Mouse (Mus musculus) hindbrain, embryonic 11.5 days (tissue): ENCODE results near the gene Apoe. TPM values are rescaled to one million over a fixed set of nuclear protein-coding genes. Genes with fewer than 3 reads are reported as not detected.
A peak's percentile ranks its signal among the peaks of the same experiment; 100 is the strongest.

ENCODE experiments used
- ATAC-seq: fragments of 200-750 bp; cut with Nextera tagmentation; 2 replicates; pipeline ENCODE4 v1.8.0; 2017; ENCODE audit warnings: mild to moderate bottlenecking, moderate TSS enrichment, moderate library complexity; ENCODE audit not compliant: low FRiP score
- DNase-seq: peaks from one replicate; pipeline ENCODE4 v3.0.0-alpha.2; 2015; ENCODE audit warnings: low spot score
- H3K27ac ChIP-seq: fragments of 300-500 bp; sonication (generic); 2 replicates; pipeline ENCODE4 v1.5.1; 2014; ENCODE audit warnings: mild to moderate bottlenecking, low read depth, low read length
- H3K27me3 ChIP-seq: fragments of 300-500 bp; sonication (generic); 2 replicates; pipeline ENCODE4 v1.6.1; 2014; ENCODE audit warnings: mild to moderate bottlenecking, low read length, moderate library complexity, mixed read lengths; ENCODE audit not compliant: control insufficient read depth, insufficient read depth
- H3K36me3 ChIP-seq: fragments of 300-500 bp; sonication (generic); 2 replicates; pipeline ENCODE4 v1.6.1; 2014; ENCODE audit warnings: mild to moderate bottlenecking, low read length, moderate library complexity, mixed read lengths; ENCODE audit not compliant: control insufficient read depth, insufficient read depth
- H3K4me1 ChIP-seq: fragments of 300-500 bp; sonication (generic); replicated peaks from 2 replicates; pipeline ENCODE4 v1.6.1; 2014; ENCODE audit warnings: low read length, mixed read lengths; ENCODE audit not compliant: control insufficient read depth, insufficient read depth
- H3K4me2 ChIP-seq: fragments of 300-500 bp; sonication (generic); replicated peaks from 2 replicates; pipeline ENCODE4 v1.6.1; 2014; ENCODE audit warnings: mild to moderate bottlenecking, low read depth, low read length
- H3K4me3 ChIP-seq: fragments of 300-500 bp; sonication (generic); 2 replicates; pipeline ENCODE4 v1.5.1; 2014; ENCODE audit warnings: low read depth, low read length
- H3K9ac ChIP-seq: fragments of 300-500 bp; sonication (generic); 2 replicates; pipeline ENCODE4 v1.6.1; 2014; ENCODE audit warnings: low read depth, low read length
- H3K9me3 ChIP-seq: fragments of 300-500 bp; sonication (generic); 2 replicates; pipeline ENCODE4 v1.6.1; 2016; ENCODE audit warnings: low read length; ENCODE audit not compliant: control insufficient read depth
- WGBS: fragments of 180-500 bp; shearing (Covaris S2); extraction: QIAGEN DNeasy Blood & Tissue Kit; methylation state at CpG from one replicate; pipeline ENCODE4 v1.1.7; 2014; 5-methylcytosine and 5-hydroxymethylcytosine counted together
- polyA plus RNA-seq: library from polyadenylated mRNA; unstranded; fragments of >200 nt; fragmentation: Nextera tagmentation; extraction: Ambion mirVana; gene quantifications from 2 replicates; pipeline ENCODE4 v1.2.1, GENCODE M21; 2014

The Apoe gene
- polyA plus RNA-seq, 1 experiment from 2014 or later = 221 TPM

- Histone ChIP-seq H3K27ac (no peak overlapping the region), H3K4me2 (peak overlapping the region; percentile 43; the same call in 1 of the 2 replicates), H3K9ac (no peak overlapping the region), H3K36me3 (peaks cover 8% of the 10 kb centered on the region; the same call in 1 of the 2 replicates), H3K9me3 (no peaks in the 10 kb centered on the region), H3K4me3 (no peak overlapping the region), H3K4me1 (peaks cover 3% of the 10 kb centered on the region; the same call in 1 of the 2 replicates), H3K27me3 (no peaks in the 10 kb centered on the region)
- DNase-seq = no peak
- no peak for ATAC-seq
- WGBS = 76% methylated on average over 4 of the region's 4 CpGs
Observed at GRCm38 (mm10) chr7:19699827-19700148, 800 bp upstream of the Apoe start.

DNA sequence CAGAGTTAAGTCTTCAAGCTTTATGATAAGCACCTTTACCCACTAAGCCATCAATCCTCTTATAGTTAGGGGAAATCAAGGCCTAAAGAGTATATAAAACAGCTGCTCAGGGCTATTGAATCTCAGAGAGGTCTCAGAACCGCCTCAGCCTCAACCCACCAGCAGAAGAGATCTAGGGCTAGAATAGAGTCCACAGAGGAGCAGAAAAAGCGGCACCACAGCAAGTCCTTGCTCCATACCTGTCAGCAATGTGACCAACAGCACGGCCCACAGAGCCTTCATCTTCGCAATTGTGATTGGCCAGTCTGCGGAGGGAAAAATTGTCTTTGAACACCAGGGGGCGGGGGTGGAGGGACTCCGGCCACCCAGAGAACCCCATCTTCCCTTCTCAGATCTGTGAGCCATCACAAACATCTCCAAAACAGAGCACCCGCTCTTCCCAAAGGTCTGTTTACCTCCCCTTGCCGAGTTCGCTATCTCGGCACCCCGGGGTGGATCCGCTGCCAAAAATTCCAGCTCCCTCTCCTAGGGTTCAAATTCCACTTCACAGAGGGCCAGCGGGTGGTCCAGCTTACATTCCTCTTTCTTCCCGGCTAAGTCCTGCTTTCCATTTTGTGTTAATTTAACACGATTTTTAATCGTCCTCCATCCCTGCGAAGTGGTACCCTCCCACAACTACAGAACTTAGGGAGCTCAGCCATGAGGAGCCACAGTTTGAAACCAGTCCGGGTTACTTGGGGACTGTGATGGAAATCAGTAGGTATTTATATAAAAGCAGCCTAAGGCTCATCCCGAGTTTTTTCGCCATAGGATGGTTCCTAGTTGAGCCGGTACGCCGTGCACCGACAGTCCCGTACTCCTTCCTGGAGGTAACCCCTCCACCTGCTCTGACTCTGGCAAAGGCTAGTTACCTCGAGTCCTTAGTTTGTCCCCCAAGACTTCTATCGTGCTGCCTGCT, 760 bp downstream of the Apoe start:
- DNase-seq = peak; percentile 65
- Histone ChIP-seq H3K9me3 (no peaks in the 10 kb centered on the region), H3K27me3 (no peaks in the 10 kb centered on the region), H3K9ac (peak overlapping the region; percentile 59), H3K4me3 (peak overlapping the region; percentile 29), H3K36me3 (peaks cover 8% of the 10 kb centered on the region; the same call in 1 of the 2 replicates), H3K4me2 (peak overlapping the region; percentile 43), H3K27ac (no peak overlapping the region), H3K4me1 (peaks cover 3% of the 10 kb centered on the region; the same call in 1 of the 2 replicates)
- 3% methylated on average over 28 of the region's 28 CpGs for WGBS
- ATAC-seq = no peak

DNA sequence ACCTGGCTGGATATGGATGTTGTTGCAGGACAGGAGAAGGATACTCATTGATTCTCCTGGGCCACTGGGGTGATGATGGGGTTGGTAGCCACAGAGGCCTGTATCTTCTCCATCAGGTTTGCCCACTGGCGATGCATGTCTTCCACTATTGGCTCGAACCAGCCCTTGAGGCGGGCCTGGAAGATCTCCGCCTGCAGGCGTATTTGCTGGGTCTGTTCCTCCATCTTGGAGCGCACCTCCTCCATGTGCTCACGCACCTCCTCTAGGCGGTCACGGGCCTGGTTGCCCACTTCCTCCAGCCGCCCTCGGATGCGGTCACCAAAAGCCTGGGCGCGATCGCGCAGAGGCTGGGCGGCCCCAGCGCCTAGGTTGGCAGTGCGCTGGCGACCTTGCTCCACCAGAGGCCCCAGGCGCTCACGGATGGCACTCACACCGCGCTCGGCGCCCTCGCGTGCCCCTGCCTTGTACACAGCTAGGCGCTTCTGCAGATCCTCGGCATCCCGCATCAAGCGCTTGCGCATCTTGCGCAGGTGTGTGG, 2.6 kb downstream of the Apoe start:
- ATAC-seq = no peak
- Histone ChIP-seq H3K27me3 (no peaks in the 10 kb centered on the region), H3K4me1 (peaks cover 3% of the 10 kb centered on the region; the same call in 1 of the 2 replicates), H3K4me3 (no peak overlapping the region), H3K4me2 (no peak overlapping the region), H3K36me3 (peaks cover 6% of the 10 kb centered on the region; the same call in 1 of the 2 replicates), H3K9me3 (no peaks in the 10 kb centered on the region), H3K27ac (no peak overlapping the region), H3K9ac (no peak overlapping the region)
- WGBS = 93% methylated on average over 34 of the region's 34 CpGs
- DNase-seq = no peak

GRCm38 (mm10) chr7:19695881-19696280, 3.1 kb downstream of the Apoe start:
- H3K9me3 ChIP-seq = no peaks in the 10 kb centered on the region
- no peak overlapping the region for H3K4me3 ChIP-seq
- no peak for ATAC-seq
- H3K36me3 ChIP-seq = peaks cover 6% of the 10 kb centered on the region; the same call in 1 of the 2 replicates
- no peak overlapping the region for H3K9ac ChIP-seq
- no peak overlapping the region for H3K4me2 ChIP-seq
- WGBS = 83% methylated on average over 6 of the region's 6 CpGs
- DNase-seq = no peak
- no peaks in the 10 kb centered on the region for H3K27me3 ChIP-seq
- H3K27ac ChIP-seq = no peak overlapping the region
- peaks cover 3% of the 10 kb centered on the region; the same call in 1 of the 2 replicates for H3K4me1 ChIP-seq

GRCm38 (mm10) chr7:19695213-19695594, 3.8 kb downstream of the Apoe start:
- H3K9ac ChIP-seq = no peak overlapping the region
- DNase-seq (no peak), ATAC-seq (no peak)
- no peaks in the 10 kb centered on the region for H3K9me3 ChIP-seq
- H3K36me3 ChIP-seq = peaks cover 6% of the 10 kb centered on the region; the same call in 1 of the 2 replicates
- peaks cover 3% of the 10 kb centered on the region; the same call in 1 of the 2 replicates for H3K4me1 ChIP-seq
- no peak overlapping the region for H3K27ac ChIP-seq
- H3K27me3 ChIP-seq = no peaks in the 10 kb centered on the region
- H3K4me3 ChIP-seq = no peak overlapping the region
- WGBS = 51% methylated on average over 8 of the region's 8 CpGs
- no peak overlapping the region for H3K4me2 ChIP-seq

DNA sequence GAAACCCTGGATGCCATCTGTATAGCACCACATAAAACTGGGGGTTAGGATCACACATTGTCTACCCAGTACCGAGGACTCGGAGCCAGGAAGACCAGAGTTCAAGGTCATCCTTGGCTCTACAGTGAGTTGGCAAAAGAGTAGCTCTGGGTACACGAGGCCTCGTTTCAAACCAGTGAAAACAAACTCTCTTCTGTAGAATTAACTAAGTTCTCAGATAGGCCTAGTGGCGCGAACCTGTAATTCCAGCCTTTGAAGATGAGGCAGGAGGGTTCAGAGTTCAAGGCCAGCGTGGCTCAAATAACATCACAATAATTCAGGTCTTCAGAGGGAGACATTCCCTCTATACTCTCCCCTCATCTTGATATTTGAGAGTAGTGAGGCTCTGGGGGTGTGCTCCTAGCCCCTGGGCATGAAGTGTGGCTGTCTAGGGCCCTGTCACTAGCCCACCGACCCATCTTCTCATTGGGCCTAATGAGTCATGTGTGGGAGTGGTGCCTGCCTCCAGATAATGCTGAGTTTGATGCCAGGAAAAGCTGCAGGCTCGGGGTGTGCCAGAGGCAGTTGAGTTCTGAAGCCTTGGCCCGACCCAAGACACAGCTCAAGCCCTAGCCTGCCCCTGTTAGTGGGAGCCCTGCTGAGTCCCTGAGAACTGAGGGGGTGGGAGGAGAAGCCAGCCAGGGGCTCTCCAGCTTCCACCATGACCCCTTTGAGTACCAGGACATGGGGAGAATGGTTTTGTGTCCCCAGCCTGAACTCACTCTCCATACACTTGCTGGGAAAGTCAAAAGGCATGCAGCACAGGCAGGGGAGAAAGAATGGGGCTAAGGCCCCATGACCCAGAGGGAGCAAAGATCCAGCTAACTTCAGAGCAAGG, 4.4 kb downstream of the Apoe start:
- ATAC-seq (no peak), DNase-seq (no peak)
- H3K27ac ChIP-seq = no peak overlapping the region
- no peak overlapping the region for H3K9ac ChIP-seq
- H3K36me3 ChIP-seq = peaks cover 6% of the 10 kb centered on the region; the same call in 1 of the 2 replicates
- no peaks in the 10 kb centered on the region for H3K27me3 ChIP-seq
- H3K9me3 ChIP-seq = no peaks in the 10 kb centered on the region
- WGBS = 84% methylated on average over 10 of the region's 10 CpGs
- peaks cover 3% of the 10 kb centered on the region; the same call in 1 of the 2 replicates for H3K4me1 ChIP-seq
- no peak overlapping the region for H3K4me3 ChIP-seq
- no peak overlapping the region for H3K4me2 ChIP-seq

GRCm38 (mm10) chr7:19693421-19693820, 5.6 kb downstream of the Apoe start:
- no peak overlapping the region for H3K4me2 ChIP-seq
- H3K9ac ChIP-seq = no peak overlapping the region
- DNase-seq (no peak), ATAC-seq (0 out of 2 replicates have a peak, but pooled peaks have one; percentile 17)
- no peaks in the 10 kb centered on the region for H3K9me3 ChIP-seq
- H3K36me3 ChIP-seq = peaks cover 6% of the 10 kb centered on the region; the same call in 1 of the 2 replicates
- H3K27ac ChIP-seq = no peak overlapping the region
- WGBS = 26% methylated on average over 10 of the region's 10 CpGs
- no peaks in the 10 kb centered on the region; the same call in 1 of the 2 replicates for H3K4me1 ChIP-seq
- H3K27me3 ChIP-seq = no peaks in the 10 kb centered on the region
- no peak overlapping the region for H3K4me3 ChIP-seq
